Mouse (Mus musculus) heart, postnatal 25 days (tissue): Measurements from ENCODE around the gene Arrb2. TPM values are rescaled to one million over a fixed set of nuclear protein-coding genes. Genes with fewer than 3 reads are reported as not detected.
"Not testable (repeated sequence)": the region's sequence is repeated elsewhere in the genome, so short reads cannot be mapped to it uniquely, and the experiment has no call there.

Experiments used
- DNase-seq: peaks from one replicate; pipeline ENCODE4 v3.0.0; 2022; ENCODE audit warnings: low spot score
- intact Hi-C: fragments of 180-260 bp; cut with DNase I; formaldehyde crosslinking; loops from one replicate; pipeline ENCODE4 v1.15.1; 2025
- total RNA-seq, 2 experiments: library from RNA; stranded (reverse); gene quantifications; 2 replicates each; pipeline ENCODE4 v1.2.3; 2021

Arrb2 gene
- 10 to 100 TPM in 1 of 2 experiments, 1 to 10 TPM in 1; 9.0 to 11.6 TPM for total RNA-seq

DNA sequence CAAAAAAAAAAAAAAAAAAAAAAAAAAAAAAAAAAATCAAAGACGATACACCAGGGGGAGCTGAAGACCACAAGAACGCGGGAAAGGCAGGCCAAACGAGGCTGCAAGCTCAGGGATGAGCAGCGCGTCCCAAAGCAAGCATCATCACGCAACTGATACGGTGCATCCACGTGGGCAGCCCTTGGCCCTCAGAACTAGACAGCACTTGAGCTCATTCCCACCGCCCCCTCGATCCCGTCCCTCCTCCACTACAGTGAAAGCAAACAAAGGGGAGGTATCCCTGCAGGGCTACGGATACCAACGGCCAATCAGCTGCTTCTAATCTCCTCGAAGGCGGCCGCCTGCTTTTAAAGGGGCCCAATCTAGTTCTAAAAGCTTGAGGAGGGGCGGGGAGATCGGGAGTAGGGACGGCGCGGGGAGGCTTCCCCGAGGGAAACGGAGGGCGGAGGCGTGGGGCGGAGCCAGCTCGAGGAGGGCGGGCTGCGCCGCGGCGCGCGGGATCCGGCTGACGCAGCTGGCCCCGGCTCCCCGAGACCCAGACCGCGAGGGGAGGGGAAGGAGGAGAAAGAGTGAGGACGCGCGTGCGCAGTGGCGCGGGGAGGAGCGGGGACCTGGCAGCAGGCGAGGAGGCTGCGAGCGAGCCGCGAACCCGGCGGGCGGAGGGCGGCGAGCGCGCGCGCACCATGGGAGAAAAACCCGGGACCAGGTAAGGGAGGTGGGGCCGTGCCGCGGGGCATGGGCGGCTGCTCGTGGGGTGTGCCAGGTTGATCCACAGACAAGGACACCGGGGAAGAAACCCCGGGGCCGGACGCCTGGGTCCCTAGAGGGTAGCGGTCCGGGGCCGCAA lies at the start of gene Arrb2:
TSS of gene Arrb2 (plus strand) at position 588 of the 847 bp plus-strand sequence.
- intact Hi-C loops, result loop anchor here (5.0 kb wide), 2 partner anchors 170 to 325 kb away; no protein-coding TSS in a partner anchor
- DNase-seq, result peak; percentile 97

- intact Hi-C loops, result no loop called here
- no peak for DNase-seq
Observed at GRCm38 (mm10) chr11:70384136-70384535, 48.3 kb upstream of the Arrb2 start.

DNA sequence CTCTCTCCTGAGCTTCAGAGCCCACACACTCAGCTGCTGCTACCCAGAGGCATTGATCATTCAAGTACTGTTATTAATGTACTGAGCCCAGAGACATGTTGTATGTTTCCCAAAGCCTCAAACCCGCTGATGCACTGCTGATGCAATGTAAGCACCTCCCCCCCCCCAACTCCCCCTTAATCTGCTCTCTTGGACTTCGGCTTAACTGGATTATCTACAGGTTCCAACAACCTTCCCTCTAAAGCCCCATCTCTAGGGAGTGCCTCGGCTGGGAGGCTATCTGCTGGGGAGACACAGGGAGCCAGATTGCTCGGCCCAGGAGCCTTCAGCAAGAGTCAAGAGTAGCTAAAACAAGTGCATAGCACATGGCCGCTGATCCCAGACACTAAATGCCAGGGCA lies 45.0 kb upstream of the Arrb2 start:
- intact Hi-C loops, result no loop called here
- DNase-seq, result no peak

- DNase-seq, result no peak
- intact Hi-C loops, result no loop called here
Observed at GRCm38 (mm10) chr11:70389421-70389820, 43.0 kb upstream of the Arrb2 start.

DNA sequence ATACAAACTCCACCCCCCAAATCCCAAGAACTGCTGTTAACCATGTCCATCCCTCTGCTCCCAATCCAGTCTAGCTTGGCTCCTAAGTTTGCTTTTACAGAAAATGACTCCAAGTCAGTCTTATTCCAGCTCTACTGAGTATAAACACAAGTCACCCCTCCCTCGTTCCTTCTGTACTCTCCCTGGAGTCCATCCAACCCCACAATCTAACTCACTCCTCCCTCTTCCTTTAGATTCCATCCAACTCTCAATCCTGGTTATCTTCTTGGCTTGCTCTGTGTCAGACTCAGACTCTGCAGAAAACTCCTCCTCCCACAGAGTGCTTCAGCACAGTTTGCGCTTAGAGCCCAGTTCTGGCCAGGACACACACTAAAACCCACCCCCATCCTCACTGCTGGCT lies 28.8 kb upstream of the Arrb2 start:
- DNase-seq, result peak; percentile 19
- intact Hi-C loops, result no loop called here

DNA sequence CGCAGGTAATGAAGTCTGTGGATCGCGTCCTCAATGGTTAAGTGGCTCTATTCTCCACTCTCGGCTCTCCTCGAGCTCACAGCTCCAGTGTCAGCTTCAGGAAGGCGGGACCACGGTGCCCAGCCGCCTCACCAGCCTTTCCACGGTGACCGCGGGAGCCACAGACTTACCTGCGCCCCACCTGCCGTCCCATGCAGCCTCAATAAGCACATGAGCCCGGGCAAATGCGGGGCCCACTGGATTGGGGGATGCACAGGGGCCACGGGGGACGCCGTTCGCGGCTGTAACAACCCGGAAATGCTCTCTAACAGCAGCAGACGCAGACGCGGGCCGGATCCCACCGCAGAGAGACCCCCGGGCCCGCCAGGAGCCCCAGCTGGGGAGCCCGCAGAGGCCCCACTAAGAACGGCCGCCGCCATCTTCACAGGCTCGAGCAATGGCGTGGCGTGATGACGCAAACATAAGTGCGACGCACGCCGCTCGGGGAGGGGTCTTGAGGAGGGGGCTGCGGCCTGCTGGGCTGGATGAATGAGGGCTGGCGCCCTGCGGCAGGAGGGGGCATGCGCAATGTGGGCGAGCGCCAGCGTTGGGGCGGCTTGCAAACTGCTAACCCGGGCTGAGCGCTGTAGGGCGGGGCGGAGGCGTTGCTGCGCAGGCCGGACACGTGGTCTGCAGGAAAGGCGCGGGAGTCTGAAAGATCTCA lies 22.7 kb upstream of the Arrb2 start, which contains the start of gene Pelp1:
TSS of gene Pelp1 (minus strand) at position 438 of the 703 bp plus-strand sequence.
- DNase-seq, result peak; percentile 73
- intact Hi-C loops, result no loop called here

GRCm38 (mm10) chr11:70410297-70410643 lies 22.2 kb upstream of the Arrb2 start:
- DNase-seq, result no peak
- intact Hi-C loops, result no loop called here

GRCm38 (mm10) chr11:70412591-70412990 lies 19.8 kb upstream of the Arrb2 start:
- intact Hi-C loops, result no loop called here

DNA sequence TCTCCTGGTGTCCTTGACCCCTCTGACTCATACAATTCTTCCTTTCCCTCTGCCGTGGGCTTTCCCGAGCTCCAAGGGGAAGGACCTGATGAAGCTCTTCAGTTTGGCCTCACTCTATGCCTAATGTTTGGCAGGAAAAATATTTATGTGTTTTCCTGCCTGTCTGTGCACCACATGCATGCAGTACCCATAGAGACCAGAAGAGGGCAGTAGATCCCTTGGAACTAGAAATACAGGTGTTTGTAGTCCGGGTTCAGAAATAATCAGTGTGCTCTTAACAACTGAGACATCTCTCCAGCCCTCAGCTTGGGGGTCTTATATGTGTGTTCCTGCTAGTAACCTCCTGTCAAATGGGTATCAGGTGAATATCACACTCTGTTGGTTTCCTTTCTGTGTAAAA lies 18.5 kb upstream of the Arrb2 start:
- no peak for DNase-seq
- intact Hi-C loops, result loop anchor here (1.0 kb wide), 1 partner anchor 92 kb away; no protein-coding TSS in a partner anchor

More at GRCm38 (mm10) chr11:70412591-70412990, 19.8 kb upstream of the Arrb2 start:
- no peak for DNase-seq

DNA sequence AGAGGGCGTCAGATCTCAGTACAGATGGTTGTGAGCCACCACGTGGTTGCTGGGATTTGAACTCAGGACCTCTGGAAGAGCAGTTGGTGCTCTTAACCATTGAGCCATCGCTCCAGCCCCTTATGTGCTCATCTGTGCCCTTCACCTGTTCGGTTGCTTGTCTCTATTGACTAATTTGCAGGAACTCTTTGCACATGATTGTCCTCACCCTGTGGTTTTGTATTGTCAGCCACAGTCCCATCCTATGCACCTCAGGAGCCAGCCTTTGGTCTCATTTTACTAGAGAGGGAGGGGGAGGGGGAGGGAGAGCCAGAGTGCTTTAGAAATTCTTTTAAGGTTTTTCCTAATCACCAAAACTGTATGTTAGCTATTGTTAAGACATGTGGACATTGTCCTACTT lies 14.2 kb upstream of the Arrb2 start:
- intact Hi-C loops, result no loop called here
- DNase-seq, result no peak

DNA sequence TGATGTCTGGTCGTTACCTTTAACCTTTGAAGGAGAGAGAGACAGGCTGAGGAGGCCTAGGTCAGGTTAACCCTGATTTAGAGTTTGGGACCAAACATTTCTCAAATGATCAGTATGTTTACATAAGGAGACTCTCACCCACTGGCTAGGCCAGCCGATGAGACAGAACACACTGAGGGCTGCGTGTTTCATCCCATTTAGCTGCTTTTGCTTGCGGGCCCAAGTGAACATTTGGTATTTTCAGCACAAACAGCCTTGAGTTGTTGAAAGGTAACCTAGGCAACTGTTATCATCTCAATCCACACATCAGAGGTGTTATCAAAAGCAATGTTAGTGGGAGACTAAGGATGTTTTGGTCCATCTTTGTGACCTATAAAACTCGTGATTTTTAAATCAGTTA lies 12.9 kb upstream of the Arrb2 start:
- intact Hi-C loops, result no loop called here
- no peak for DNase-seq

GRCm38 (mm10) chr11:70426598-70426997 lies 5.8 kb upstream of the Arrb2 start:
- intact Hi-C loops, DNase-seq: not testable (repeated sequence)

DNA sequence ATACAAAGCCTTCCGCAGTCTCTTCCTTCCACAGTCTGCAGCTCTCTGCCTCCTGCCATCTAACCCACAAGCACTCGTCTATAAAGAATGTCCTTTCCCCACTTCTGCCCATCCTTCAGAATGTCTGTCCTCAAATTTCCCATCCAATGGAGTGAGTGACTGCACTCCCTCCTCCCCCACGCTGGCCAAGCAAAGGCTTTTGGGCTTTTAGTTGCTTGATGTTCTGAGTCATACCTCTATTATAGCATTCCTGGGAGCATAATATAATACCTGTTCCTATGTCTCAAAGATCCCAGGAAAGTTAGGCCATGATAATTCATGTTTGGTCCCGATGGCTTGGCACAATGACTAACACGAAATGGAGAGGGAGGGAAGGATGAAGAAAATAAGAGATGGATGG lies 861 bp upstream of the Arrb2 start:
- intact Hi-C loops, result loop anchor here (1.0 to 5.0 kb wide), 3 partner anchors 75 to 326 kb away; no protein-coding TSS in a partner anchor

DNA sequence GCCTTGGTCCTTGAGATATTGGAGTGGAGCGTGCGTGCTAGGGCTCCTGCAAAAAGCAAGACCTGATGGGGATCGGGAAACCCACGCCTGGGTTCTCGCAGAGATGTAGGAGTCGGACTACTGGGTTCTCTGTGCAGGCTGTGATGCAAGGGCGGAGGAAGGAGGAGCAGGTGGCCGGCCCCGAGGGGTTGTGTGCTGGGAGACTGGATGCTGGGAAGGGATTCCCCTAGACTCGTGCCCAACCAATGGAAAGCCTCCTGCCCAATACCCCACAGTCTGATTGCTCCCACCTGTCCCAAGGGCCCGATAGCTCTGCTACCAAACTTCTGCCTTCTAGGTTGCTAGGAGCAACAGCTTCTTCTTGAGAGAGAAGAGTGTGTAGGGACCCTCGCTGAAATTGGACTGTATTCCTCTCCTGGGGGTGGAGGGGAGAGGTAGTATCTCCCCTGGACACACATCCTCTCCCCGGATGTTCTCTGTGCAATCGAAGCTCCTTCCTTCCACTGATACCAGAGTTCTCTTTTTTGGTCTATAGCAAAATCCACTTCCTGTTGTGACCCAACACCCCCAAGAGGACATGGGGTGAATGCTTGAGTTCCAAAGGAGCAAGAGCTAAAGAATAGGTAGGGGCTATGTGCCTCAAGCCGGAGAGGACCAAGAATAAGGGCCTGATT lies 597 bp downstream of the Arrb2 start:
- intact Hi-C loops, result loop anchor here (1.0 to 5.0 kb wide), 3 partner anchors 17 to 324 kb away; no protein-coding TSS in a partner anchor
- no peak for DNase-seq

More for the DNA sequence above, 861 bp upstream of the Arrb2 start:
- no peak for DNase-seq

- DNase-seq, result no peak
- intact Hi-C loops, result loop anchor here (1.0 to 5.0 kb wide), 3 partner anchors 17 to 324 kb away; no protein-coding TSS in a partner anchor
Observed at GRCm38 (mm10) chr11:70433569-70433943, 1.1 kb downstream of the Arrb2 start.

DNA sequence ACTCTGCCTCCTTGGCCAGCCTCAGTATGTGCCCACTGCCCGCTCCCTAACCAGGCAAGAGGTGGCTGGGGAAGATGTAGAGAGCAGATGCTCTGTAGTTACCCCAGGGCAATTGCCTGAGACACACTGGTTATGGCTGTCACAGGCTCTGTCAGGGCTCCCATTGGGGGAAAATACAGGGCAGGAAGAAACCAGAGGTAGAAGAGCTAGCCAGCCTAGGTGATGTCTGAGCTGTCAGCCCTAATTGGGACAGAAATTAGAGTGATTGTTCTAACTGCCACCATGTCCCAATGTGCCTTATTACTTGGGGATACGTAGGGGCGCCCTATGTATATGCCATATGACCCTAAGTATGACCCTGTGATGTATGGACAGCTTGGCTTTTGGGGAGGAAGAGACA lies 1.5 kb downstream of the Arrb2 start:
- no peak for DNase-seq
- intact Hi-C loops, result loop anchor here (1.0 to 5.0 kb wide), 3 partner anchors 16 to 323 kb away; no protein-coding TSS in a partner anchor

DNA sequence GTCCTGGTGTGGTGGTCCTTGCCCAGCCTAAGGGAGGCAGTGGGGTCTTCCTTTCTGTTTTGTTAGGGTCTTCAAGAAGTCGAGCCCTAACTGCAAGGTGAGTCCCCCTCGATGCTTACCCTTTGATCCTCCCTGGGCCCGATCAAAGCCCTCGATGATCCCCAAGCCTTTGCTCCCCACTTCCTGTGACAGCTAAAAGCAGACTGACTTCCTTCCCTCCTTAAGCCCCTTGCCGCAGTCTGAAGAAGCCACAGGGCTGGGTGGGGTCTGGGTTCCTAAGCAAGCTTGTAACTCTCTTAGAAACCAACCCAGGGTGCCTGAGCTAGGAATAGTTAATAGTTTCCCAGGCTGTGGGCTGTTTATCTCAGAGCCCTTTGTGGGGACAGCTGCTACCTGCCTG lies 3.0 kb downstream of the Arrb2 start:
- intact Hi-C loops, result no loop called here
- no peak for DNase-seq

DNA sequence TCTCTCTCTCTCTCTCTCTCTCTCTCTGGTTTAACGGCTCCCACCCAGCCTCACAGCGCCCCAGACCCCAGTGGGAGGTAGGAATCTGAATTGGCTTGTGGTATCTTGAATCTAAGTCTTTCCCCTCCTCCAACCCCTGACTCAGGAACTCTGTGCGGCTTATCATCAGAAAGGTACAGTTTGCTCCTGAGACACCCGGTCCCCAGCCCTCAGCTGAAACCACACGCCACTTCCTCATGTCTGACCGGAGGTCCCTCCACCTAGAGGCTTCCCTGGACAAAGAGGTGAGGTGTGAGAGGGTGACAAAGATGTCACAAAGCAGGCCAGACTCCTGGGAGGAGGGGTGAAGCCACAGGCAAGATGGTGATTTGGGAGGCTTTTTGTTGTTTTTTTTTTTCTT lies 5.0 kb downstream of the Arrb2 start:
- intact Hi-C loops, result no loop called here
- no peak for DNase-seq

DNA sequence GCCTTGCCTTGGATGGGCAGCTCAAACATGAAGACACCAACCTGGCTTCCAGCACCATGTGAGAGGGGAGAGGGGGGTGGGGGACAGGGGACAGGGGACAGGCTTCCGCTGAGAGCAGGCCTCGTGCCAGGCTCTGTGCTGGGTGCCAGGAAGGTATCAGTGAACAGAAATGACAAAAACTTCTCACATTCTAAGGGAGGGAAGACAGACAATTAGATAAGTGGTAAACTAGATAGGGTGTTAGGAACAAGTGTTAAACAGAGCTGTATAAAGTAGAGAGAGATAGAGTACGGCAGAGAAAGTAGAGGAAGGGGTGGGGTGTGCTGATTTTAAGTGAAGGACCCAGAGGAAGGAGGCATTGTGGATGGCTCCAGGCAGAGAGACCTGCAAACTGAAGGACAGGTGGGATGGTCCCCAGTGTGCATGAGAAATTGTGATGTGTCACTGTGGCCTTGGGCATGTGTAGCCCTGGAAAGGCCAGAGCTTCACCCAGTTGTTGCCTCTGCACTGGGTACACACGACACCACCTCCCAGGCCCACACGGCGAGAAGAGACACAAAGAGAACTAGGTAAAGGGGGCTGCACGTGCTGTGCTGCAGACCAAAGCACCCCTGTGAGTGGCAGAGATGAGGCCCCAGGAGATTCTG lies 6.4 kb downstream of the Arrb2 start:
- DNase-seq, result no peak
- intact Hi-C loops, result no loop called here

DNA sequence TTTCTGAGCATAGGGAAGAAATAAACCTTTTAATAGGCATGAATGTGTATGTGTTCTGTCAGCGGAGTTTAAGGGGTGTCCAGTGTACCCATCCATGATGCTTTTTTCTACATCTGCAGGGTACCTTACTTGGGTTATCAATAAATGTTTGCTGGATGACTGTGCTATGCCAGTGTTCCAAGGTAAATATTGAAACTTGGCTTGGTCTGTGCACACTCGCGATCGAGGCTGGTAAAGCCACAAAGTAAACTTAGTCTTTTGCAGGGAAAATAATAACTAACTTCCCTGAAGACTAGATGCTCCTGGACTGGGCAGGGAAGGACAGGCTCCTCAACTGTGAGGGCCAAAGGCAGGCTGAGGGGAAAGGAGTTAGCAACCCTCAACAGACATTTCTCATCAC lies 8.2 kb downstream of the Arrb2 start:
- intact Hi-C loops, result no loop called here
- DNase-seq, result no peak
